Mouse (Mus musculus): ENCODE data around the gene Lclat1.

Lclat1 gene

GRCm38 (mm10) chr17:73210960-73211531, 103.3 kb downstream of the Lclat1 start:
- DNase-seq = no peak

- no peak for DNase-seq
Measured at GRCm38 (mm10) chr17:73212754-73213153, 105.0 kb downstream of the Lclat1 start.

DNA sequence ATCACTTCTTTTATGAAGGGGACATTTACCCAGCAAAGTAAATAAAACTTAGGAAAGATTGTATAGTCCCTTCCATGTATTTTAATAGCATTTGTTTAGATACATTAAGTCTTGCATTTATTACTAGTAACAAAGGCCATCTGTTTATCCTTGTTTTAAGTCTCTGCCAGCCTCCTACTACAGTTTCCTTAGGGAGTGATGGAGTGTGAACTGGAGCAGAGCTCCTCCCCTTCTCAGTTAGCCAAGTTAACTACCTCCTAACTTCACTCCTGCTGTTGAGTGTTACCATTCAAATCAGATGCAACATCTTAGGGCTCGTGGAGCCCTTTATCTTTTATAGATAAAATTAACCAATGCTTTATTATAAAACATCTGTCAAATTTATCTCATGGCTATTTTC, 105.4 kb downstream of the Lclat1 start:
- DNase-seq = no peak

DNA sequence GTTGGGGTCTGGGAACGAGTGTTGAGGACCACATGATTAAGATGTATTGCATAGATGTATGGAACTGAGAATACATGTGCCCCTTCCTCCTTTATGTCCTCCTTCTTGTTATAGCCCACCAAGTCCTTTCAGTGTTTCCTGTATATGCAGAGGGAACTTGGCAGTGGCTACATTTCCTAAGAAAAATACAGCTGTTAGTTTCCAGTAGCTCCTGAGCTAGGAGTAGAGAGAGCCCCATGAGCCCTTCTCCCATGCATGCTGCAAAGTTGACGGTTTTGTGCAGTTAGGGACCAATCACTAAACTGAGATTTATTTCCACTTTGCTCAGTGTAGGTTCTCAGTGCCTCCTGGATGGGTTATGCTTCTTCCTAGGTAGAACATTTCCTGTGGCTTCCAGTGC, 105.9 kb downstream of the Lclat1 start:
- no peak for DNase-seq

DNA sequence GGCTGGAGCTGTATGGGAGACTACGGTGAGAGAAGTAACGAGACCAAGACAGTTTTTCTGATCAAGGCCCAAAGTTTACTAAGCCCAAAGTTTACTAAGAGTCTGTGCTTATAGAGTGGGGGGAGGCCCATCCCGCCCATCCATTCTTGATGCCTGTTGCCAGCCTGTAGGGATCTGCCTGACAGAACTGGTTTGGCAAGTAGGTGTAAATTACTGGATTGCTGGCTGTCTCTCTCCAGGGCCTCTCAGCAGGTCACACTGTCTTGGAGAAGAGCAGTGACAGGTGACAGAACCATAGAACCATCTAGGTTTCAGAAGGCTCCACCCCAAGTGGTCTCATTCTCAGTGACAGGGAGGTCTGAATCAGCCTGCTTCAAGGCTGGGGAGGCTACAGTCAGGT, 109.5 kb downstream of the Lclat1 start:
- no peak for DNase-seq

DNA sequence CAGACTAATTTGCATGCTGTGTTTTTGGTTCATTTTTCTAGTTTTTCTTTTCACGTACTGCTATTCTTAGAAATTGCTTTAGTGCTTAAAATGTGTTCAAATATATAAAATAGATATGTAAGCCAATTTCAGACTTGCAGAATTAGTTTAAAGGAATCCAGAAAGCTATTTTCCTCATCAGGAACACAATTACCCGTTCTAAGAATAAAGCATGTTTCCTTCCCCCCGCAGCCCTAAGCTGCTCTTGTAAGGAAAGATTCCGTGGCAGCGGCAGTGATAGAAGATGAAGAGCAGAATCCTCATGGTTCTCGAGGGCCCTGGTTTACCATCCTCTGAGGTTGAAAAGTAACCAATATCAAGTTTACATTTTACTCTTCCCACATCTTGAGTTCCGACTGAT, 113.0 kb downstream of the Lclat1 start:
- no peak for DNase-seq

GRCm38 (mm10) chr17:73222077-73222476, 114.3 kb downstream of the Lclat1 start:
- no peak for DNase-seq

GRCm38 (mm10) chr17:73225442-73225841, 117.7 kb downstream of the Lclat1 start:
- DNase-seq = no peak

DNA sequence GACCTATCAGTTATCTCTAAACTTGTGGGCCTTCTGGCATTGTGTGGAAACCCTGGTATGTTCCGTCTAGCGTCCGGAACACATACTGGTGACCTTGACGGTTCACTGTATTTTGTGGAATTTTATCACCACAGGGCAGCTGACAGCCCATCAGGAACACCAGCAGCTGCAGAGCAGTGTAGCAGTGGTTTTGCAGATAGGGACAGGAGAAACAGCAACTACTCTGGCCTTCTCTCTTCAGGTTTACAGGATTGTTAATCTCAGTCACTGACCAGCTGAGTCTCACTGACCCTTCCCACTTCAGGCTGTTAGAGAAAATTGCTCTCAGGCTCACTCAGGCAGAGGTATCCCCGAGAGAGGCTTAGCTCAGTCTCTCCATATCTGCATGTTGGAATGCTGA, 118.2 kb downstream of the Lclat1 start:
- DNase-seq = no peak

- DNase-seq = no peak
Measured at GRCm38 (mm10) chr17:73226595-73226994, 118.8 kb downstream of the Lclat1 start.

GRCm38 (mm10) chr17:73227361-73227760, 119.6 kb downstream of the Lclat1 start:
- no peak for DNase-seq

GRCm38 (mm10) chr17:73229445-73230155, 121.8 kb downstream of the Lclat1 start:
- DNase-seq = no peak

- DNase-seq = no peak
Measured at GRCm38 (mm10) chr17:73230340-73230989, 122.7 kb downstream of the Lclat1 start.

DNA sequence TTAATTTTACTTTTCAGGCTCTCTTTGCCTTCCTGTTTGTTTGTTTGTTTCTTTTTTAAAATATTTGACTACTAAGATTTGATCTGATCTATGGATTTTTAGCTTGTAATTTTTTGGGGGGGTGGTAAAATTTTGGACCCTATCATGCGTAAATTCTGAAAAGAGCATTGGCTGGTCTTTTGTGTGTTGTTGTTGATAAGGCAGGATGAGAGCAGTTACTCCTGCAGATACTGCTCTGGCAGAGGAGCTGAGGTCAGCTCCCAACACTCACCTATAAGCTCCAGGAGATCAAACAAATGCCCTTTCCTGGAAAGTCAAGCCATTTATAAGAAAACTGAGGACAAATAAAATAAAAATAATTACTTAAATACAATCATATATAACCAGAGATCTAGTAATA, 123.6 kb downstream of the Lclat1 start:
- no peak for DNase-seq

GRCm38 (mm10) chr17:73232593-73232992, 124.8 kb downstream of the Lclat1 start:
- DNase-seq = no peak

- no peak for DNase-seq
Measured at GRCm38 (mm10) chr17:73233975-73234374, 126.2 kb downstream of the Lclat1 start.

DNA sequence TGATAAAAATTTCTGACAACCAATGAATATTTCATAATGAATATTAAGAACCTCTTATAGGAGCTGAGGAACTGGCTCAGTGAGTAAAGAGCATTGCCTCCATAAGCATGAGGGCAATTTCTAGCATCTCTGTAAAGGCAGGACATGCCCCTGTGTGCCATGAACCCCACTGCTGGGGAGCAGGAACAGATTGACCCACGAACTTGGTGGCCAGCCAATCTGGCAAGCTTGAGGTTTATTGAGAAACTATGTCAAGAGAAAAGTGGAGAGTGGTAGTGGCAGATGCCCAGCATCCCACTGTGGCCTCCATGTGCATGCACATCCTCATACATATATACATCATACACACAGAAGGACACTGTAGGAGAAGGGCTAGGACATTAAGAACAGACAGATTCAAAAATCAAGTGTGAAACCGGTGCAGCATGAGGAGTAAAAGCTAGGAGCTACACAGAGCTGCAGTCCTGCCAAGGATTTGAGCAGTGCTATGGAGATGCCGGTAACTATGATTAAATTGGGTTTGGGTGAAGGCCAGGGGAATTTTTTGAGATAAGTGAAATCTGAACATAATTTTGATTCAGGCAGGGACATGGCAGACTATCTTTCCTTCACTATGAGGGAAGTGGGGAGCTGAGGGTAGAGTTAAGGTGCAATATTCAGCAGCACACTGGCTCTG, 129.5 kb downstream of the Lclat1 start:
- peak; percentile 25 for DNase-seq

DNA sequence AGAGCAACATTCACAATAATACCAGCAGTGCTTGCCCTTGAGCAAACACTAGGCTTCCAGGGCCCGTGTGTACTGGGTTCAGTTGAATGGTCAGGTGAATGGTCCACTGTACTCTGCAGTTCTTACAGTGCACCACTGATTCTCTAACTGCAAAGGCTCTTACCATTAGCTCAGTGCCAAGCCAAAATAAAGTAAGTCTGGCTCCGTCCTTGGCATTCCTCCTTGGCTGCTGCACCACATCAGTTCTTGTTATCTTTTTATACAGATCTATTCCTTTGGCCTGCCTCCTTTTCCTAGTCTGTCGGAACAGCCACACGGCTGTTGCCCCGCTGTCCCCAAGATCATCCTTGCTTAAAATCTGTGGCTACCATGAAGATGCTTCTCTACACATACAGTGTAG, 130.7 kb downstream of the Lclat1 start:
- DNase-seq = no peak

GRCm38 (mm10) chr17:73241085-73241848, 133.5 kb downstream of the Lclat1 start:
- DNase-seq = no peak

- DNase-seq = no peak
Measured at GRCm38 (mm10) chr17:73243676-73244075, 135.9 kb downstream of the Lclat1 start.

- no peak for DNase-seq
Measured at GRCm38 (mm10) chr17:73244596-73244995, 136.8 kb downstream of the Lclat1 start.

- no peak for DNase-seq
Measured at GRCm38 (mm10) chr17:73245089-73245684, 137.4 kb downstream of the Lclat1 start.

GRCm38 (mm10) chr17:73246036-73246435, 138.3 kb downstream of the Lclat1 start:
- no peak for DNase-seq
